Mouse (Mus musculus): ENCODE measurements around the gene Rad51b.

The Rad51b gene

DNA sequence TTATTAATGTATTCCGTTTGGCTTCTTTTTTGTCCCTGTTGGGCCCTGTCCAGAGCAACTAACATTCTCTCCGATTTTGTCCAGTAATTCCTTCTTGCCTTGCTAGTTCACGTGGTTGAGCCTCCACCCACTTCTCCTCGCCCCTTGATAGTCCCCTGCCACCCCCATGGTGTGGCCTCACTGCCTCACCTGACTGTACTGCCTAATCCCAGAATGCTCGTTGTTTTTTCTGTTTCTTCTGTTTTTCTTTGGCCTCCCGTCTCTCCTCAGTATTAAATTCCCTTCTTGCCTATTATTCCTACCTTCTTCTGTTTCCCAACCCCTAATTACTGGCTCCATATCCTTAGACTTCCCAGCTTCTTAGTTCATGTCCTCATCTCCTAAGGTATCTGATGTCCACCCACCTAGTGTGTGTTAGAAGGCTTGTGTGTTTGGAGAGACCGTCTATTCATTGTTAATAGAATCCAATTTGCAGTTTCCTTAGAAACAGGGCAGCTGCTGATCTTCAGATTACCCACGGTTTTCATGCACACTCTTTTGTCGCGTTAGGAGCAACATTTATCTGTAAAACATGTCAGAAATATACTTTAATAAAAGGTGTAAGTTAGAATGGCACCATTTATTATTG lies 233.3 kb downstream of the Rad51b start:
- no peak for DNase-seq (ENCODE audit: low read depth, low spot score)

DNA sequence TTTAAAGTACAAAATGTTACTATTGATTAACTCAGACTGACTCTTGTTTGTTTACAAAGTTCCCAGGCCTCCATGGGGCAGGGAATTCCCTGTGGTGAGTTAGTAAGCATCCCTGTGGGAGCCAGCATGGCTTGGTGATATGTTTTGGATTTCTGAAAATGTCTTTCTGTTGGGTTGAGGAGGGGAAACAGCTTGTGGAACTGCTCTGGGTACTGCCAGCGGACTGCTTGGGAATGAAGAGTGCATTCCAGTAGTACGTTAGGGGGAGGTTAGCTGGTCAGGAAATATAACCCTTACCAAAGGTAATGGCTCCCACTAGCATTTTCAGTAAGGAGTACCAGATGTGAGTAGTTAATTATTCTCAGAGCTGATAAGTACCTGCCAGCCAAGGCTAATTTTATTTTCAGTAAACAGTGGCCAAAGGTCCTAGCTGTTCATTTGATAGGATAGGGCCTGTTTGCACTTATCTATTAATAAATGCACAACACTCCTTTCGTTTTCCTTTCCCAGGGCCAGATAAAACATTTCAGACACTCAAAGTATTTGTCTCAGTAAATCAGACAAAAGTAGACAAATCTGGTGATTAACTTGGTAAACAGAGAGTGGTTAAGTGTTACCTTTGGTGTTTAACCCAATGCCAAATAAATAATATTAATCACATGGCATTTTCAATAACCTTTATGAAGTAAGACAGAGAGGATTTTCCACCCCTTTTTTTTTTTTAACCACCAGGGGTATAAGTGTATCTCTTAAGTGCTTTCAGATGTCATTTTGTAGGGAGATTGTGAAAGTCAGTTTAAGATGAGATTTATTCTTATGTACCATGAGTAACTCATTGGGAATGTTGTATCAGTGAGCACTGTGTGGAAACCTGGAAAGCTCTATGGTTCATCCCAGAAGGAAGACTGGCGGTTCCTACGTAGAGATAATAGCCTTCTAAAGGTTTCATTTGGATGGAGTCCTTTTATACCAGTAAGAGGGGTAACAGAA lies 235.0 kb downstream of the Rad51b start:
- no peak for DNase-seq (ENCODE audit: low read depth, low spot score)

DNA sequence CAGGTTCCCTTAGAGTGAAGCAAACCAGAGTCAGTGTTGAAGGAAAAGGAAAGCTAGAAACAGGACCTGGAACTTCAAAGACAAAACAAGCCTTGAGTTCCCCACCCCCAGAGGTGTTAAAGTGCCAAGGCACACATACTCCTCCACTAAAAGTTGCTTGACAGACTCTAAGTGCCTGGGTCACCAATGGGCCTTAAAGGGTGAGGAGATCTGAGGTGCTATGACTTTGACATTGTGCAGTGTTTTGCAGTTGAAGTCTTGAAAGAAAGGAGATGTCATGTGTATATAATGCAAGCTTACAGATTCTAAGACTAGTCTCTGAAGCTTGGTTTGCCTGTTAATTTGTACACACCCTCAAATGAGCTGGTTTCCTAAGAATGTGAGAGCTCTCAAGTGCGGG lies 237.7 kb downstream of the Rad51b start:
- DNase-seq (ENCODE audit: low read depth, low spot score): no peak

DNA sequence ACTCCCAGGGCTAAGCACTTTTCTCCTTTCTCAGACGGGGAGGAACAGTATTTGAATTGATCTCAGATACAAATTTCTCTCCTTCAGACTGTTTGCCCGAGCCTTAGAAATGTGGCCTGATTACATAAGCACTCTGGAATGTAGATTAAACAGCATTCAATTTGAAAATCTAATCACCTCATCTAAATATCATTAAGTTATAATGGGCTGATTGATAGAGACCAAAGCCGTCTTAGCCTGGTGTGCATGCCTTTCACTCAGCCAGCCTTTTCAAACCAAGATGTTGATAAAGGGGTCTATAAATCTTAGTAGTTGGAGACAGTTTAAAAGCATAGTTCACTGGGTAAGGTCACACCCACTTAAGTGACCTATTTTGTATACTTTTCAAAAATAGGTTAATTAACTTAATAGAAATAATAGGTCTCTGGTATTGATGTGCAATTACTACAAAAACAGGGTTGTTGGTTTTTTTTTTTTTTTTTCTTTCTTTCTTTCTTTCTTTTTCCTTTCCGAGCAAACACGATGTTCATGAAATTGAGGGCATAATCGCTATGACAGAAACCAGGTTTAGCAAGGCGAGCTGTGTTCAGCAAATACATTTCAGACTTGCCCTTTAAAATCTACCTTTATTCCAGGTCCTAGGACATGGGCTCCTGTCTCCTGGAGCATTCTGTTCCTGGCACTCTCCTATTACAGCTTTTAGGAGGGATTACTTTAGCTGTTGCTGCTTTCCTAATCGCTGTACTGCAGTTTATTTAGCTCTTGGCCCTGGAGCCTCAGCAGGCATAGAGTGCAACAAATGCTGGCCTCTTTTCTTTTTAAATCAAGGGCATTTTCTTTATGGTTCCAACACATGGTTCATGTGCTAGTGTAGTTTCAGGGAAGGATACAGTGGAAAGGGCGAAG lies 238.7 kb downstream of the Rad51b start:
- no peak for DNase-seq (ENCODE audit: low read depth, low spot score)

DNA sequence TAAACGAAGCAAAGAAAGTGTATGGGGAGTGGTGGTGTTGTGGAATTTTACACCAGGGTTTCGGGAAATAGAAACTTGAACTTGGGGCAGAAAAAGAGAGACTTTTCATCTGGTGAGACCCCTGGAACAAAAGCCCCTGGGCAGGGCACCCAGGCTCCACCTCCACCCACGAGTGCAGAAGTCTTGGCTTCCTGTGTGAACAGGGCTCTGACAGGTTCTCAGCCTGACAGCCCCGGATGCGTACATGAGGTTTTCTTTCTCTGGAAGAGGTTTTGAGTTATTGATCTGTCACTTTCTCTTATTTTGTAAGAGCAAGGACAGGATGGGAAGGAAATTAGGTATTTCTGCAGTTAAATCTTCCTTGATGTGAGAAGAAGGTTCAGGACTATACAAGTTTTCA lies 243.1 kb downstream of the Rad51b start:
- DNase-seq (ENCODE audit: low read depth, low spot score): no peak

DNA sequence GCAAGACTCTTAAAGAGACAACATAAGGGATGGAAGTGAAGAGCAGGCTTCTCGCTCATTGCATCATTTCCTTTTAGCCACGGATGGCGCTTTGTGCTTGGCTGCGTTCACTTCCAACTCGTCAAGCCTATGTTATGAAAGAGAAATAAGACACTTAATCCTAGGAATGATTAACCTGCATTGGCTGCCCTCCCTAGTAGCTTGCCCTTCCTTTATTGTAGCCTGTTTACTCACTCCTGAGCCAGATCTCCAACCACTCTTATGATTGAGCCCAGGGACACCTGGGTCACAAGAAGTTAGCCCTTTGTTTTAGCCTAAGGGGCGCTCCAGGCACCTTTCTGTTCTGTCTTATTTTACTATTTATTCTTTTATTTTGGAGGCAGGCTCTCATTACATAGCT lies 244.5 kb downstream of the Rad51b start:
- DNase-seq (ENCODE audit: low read depth, low spot score): no peak

DNA sequence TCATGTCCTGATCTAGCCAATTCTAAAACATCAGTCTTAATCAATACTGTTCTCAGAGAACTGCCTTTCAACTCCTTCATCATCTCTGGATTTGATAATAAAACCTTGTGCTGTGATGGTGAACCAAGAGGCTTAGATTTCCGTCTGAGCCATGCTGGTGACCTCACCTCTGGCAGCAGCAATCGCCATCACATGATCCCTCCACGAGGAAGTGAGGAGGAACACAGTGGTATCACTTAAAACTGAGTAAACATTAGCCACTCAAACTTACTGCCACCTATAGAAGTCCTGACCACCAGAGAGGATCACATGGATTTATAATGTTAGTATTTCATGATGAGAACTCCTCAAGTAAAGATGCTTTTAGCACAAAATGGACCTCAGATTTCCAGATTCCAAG lies 248.0 kb downstream of the Rad51b start:
- DNase-seq (ENCODE audit: low read depth, low spot score): no peak

DNA sequence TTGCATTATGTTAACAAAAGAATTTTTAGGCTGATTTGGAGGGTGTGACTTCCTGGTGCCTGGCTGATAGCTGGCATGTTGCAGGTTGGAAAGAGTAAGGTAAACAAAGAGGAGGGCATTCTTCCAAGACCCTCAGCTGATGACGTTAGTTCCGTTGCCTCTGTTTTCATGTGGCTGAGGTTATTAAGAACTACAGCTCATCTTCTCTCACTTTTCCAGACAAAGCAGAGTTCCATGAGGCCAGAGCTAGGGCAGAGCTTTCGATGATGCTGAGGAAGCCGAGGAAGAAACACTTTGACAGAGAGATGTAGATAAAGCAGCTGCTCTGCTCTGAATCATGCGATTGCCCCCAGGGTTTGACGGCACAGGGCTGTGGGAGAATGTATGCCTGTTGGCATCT lies 250.5 kb downstream of the Rad51b start:
- no peak for DNase-seq (ENCODE audit: low read depth, low spot score)

DNA sequence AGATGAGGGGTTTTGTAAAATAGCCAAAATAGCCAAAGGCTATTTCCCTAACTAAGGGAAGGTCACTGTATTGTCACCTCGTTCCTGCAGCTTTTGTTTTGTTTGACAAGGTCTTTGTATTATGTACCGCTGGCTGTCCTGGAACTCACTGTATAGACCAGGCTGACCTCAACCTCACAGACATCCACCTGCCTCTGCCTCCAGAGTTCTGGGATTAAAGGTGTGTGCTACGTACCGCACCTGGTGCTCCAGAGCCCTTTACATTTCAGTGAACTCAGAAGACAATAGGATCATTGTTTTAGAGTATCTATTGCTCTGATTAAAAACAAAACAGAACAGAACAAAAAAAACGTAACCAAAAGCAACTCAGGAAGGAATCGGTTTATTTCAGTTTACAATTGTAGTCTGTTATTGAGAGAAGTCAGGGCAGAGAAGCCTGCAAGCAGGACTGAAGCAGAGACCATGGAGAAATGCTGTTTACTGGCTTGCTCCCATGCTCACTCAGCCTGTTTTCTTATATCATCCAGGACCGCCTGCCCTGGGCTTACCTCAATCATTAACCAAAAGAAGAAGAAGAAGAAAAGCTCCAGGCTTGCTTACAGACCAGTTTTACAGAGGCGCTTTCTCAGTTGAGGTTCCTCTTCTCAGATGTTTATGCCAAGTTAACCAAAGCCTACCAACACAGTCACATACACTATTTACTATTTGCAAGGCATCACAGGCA lies 251.7 kb downstream of the Rad51b start:
- no peak for DNase-seq (ENCODE audit: low read depth, low spot score)

DNA sequence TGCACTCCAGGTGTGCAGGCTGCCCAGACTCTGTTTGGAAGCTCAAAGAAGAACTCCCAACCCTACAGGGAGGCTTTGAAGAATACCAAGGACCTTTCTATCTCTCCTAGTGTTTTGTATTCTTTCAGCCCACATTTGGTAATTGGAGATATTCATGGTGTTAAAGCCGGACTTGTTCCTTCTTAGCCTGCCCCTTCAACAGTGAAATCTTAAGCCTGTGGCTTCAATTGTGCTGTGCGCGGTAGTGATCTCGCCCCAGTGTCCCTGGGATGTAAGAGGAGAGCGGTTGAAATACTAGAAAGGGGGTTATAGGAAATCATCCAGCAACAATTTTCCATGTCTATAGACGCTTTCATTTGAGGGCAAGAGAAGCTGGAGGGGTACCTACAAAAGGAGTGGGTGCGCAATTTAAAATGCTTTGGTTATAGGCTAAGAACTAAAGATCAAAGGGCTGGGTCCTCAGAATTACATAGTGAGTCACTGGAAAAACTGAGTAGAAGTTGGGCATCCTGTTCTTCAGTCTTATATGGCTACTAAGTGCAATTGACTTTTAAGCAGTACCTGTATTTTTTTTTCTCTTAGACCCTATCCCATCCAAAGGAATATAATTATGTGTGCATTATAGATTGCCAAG lies 253.1 kb downstream of the Rad51b start:
- no peak for DNase-seq (ENCODE audit: low read depth, low spot score)

DNA sequence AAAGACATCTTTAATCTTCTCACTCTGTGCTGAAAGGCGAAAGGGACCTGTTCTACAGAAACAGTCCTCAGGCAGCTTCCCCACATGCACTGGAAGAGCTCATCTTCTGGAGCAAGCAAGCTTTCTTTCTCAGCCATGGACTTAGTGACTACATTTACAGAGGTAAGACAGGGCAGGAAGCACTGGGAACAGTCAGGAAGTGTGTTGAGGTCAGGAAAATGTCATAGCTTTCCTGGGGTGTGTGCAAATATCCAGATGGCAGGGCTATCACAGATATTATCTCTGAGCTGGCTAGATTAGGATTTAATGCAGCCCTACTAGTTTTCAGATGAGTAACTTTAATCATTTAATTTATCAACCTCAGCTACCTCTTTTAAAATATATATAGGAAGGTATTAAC lies 254.2 kb downstream of the Rad51b start:
- no peak for DNase-seq (ENCODE audit: low read depth, low spot score)

DNA sequence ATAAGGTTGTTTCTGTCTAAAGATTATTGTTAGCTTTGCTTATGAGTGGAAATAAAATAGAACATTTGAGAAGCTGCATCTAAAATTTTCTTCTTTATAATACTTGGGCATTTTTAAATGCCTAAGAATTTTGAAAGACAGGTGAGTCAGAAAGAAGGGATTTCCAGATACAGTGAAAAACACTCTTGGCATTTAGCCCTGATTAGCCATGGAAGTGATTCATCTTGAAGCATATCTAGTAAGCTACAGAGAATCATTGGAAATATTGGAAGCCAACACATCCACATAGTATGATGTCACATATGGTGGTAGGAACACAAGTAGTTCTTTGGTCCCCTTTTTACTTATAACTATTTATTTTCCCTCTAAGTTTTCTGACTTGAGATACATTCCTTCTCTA lies 256.0 kb downstream of the Rad51b start:
- no peak for DNase-seq (ENCODE audit: low read depth, low spot score)

DNA sequence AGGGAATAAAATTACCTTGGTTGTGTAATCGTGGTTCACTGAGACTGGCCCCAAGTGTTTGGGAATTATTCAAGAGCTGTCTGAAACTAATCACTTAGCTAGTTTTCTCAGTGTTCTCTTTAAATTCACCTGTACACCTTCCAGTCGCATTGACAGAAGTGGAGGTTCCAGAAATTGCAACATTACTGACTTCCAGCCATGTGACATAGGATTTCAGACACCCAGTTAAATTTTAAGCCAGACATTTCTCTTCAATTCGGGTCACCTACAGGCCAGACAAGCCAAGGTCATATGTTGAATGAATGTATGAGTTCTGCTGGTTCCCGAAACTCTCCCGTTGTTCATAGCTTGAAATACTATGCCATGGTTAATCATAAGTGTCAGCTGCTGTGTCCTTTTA lies 260.8 kb downstream of the Rad51b start:
- DNase-seq (ENCODE audit: low read depth, low spot score): no peak

DNA sequence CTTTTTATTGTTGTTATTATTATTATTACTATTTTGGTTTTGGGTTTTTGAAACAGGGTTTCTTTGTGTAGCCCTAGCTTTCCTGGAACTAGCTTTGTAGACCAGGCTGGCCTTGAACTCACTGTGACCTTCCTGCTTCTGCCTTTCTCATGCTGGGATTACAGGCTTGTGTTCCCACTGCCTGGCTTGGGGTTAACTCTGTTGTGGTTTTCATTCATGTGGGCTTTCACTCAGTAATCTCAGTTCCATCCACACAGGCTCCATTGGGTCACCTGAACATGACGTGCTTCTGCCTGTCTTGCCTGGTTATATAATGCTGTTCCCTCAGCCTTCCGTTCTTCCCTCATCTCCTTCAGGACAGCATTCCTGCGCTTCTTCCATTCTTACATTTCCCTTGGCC lies 261.6 kb downstream of the Rad51b start:
- DNase-seq (ENCODE audit: low read depth, low spot score): no peak

DNA sequence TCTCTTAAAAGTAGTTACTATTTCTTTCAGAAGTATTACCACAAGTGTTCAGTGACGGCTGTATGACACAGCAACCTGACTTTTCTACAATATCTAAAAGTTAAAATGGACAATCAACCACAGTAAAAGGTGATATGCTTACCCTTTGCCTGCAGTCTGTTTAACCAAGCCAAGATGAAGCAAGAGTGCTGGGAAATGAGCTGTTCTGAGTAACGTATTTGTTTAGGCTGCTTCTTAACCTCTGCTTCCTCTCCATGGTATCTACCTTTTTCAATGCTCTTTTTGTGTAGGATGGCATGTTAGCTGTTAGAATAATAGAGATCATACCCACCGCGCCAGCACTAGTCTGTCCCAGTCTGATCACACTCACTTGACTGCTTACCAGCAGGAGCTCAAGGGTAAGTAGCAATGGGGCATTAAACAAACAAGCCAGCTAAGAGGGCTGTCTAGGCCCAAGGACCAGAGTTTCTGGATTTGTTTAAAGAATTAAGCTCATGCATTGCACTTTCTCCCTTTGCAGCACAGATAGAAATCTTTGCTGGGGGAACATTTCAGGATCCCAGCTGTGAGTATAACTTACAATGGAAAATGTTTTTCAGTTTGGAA lies 262.4 kb downstream of the Rad51b start:
- no peak for DNase-seq (ENCODE audit: low read depth, low spot score)

DNA sequence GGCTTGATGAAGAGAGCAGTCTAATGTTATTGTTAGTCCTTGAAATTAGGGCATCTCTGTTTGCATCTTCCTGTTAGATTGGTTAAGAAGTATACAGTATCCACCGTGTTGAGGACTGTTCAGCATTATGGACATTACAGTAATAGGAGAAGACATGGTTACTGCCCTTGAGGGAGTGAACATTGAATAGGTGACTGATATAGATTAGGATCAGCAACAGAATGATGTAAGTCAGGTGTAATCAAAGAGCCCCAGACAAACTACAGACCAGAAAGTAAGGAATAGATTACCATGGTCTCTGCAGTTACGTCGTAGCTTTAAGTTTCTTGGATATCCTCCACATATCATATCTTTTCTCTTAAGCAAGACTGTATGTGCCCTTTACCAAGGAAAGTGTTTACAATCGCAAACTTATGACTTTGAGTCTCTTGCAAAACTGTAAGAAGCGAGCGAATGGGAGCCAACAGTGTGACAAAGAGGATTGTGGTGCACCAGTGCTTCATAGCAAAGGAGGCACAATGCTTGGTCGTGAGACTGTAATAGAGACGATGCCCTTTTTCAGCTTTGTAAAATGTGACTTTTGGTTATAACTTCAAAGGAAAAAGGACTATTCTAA lies 263.1 kb downstream of the Rad51b start:
- DNase-seq (ENCODE audit: low read depth, low spot score): no peak

DNA sequence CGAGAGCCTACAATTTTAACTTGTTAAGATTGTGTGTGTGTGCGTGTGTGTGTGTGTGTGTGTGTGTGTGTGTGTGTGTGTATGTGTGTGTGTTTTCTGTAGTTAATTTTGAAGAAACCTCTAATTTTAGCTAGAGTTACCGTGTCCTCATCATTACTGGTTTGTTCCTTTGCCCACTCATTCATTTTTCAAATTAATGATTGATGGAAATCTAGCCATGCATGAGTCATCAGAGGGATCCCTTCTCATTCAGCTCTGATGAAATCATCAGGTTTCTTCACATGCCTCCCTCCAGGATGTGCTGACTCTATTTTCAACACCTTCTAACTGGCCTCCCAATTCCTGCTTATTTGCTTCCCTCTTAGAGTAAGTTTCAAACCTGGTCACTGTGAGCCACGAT lies 263.8 kb downstream of the Rad51b start:
- DNase-seq (ENCODE audit: low read depth, low spot score): no peak

DNA sequence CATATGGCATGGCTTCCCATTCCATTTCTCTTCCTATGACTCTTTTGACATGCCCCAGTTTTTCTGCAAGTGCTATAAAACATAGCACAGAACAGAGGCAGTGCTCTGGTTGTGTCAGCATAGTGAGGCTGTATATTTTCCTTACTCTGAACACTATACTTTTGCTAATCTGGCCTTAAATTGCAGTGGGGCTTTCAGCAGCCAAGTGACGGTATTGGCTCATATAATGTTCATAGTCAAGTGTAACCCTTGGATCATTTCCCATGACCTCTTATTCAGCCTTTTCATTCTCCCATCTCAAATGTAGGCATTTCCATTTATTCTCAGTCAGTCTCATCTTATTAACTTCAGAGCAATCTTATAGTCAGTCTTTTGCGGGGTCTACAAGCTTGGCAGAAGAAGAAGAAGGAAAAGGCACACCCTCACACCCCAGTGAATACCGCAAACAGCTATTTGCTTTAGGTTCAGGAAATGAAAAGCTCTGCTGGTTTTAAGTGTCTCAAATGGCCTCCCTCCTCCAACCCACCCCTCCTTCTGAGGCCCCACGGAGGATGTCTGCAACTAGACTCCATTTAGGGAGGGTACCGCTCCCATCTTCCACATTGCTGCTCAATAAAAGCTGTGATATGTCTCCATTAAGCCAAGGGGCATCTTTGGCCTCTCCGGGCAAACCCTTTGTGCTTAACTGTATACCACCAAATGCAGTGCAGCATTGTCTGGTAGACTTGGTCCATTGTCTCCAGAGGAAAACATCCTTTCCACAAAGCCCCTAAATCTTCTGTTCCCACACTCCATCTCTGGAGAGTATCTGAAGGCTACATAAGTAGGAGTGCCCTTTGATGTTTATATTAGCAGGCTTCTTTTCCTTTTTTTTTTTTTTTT lies 277.3 kb downstream of the Rad51b start:
- DNase-seq (ENCODE audit: low read depth, low spot score): no peak

DNA sequence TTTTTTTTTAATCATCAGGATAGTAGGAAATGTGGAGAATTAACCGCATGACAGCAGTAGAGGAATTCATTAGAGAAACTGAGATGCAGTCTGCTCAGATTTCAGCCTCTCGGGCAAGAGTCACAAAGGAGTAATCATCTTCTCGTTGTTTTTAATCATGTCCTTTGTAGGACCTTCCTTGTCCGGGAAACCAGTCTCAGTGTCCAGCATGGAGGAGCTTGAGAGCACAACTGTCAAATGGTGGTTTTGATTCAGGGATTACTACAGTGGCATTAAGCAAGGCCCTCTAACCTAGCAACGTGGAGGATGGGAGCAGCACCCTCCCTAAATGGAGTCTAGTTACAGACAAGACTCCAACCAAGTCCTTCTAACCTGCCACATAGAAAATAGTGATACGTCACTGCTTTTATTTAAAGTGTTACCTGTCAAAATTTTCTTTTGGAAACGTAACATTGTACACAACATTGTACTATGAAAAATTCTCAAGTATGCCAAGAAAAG lies 278.0 kb downstream of the Rad51b start:
- no peak for DNase-seq (ENCODE audit: low read depth, low spot score)

Measured in retina, adult 2 months (tissue).